Mouse (Mus musculus): ENCODE results near the gene Ube2g1. TPM values are rescaled to one million over a fixed set of nuclear protein-coding genes. Genes with fewer than 3 reads are reported as not detected.

Gene Ube2g1
- polyA plus RNA-seq, 1 experiment from 2014 or later: 50.0 TPM

GRCm38 (mm10) chr11:72683402-72683801, 76.3 kb downstream of the Ube2g1 start:
- Histone ChIP-seq H3K27ac (ENCODE audit: low read length) (no peak overlapping the region), H3K4me1 (ENCODE audit: control insufficient read depth, insufficient read depth, low read length) (no peaks in the 10 kb centered on the region; the same call in 1 of the 2 replicates), H3K27me3 (replicated peaks; ENCODE audit: control insufficient read depth, insufficient read depth, low read length) (no peaks in the 10 kb centered on the region), H3K4me3 (ENCODE audit: low read length) (no peak overlapping the region), H3K9me3 (ENCODE audit: control insufficient read depth, low read length) (no peaks in the 10 kb centered on the region), H3K9ac (ENCODE audit: low read depth, low read length) (no peak overlapping the region), H3K36me3 (ENCODE audit: control insufficient read depth, insufficient read depth, low read length) (no peaks in the 10 kb centered on the region), H3K4me2 (ENCODE audit: low read depth, low read length) (no peak overlapping the region)
- ATAC-seq: no peak
- WGBS: 98% methylated on average over 2 of the region's 2 CpGs

GRCm38 (mm10) chr11:72686697-72687096, 79.6 kb downstream of the Ube2g1 start:
- Histone ChIP-seq H3K36me3 (ENCODE audit: control insufficient read depth, insufficient read depth, low read length) (no peaks in the 10 kb centered on the region), H3K9me3 (ENCODE audit: control insufficient read depth, low read length) (no peaks in the 10 kb centered on the region), H3K27me3 (replicated peaks; ENCODE audit: control insufficient read depth, insufficient read depth, low read length) (no peaks in the 10 kb centered on the region), H3K4me1 (ENCODE audit: control insufficient read depth, insufficient read depth, low read length) (peaks cover 10% of the 10 kb centered on the region), H3K4me2 (ENCODE audit: low read depth, low read length) (no peak overlapping the region), H3K27ac (ENCODE audit: low read length) (no peak overlapping the region), H3K4me3 (ENCODE audit: low read length) (no peak overlapping the region), H3K9ac (ENCODE audit: low read depth, low read length) (no peak overlapping the region)
- ATAC-seq: no peak

GRCm38 (mm10) chr11:72688242-72688641, 81.2 kb downstream of the Ube2g1 start:
- Histone ChIP-seq H3K36me3 (ENCODE audit: control insufficient read depth, insufficient read depth, low read length) (no peaks in the 10 kb centered on the region), H3K27me3 (replicated peaks; ENCODE audit: control insufficient read depth, insufficient read depth, low read length) (no peaks in the 10 kb centered on the region), H3K9me3 (ENCODE audit: control insufficient read depth, low read length) (no peaks in the 10 kb centered on the region), H3K4me2 (ENCODE audit: low read depth, low read length) (no peak overlapping the region), H3K27ac (ENCODE audit: low read length) (no peak overlapping the region), H3K4me3 (ENCODE audit: low read length) (no peak overlapping the region), H3K9ac (ENCODE audit: low read depth, low read length) (no peak overlapping the region), H3K4me1 (ENCODE audit: control insufficient read depth, insufficient read depth, low read length) (peaks cover 15% of the 10 kb centered on the region)
- 0 out of 2 replicates have a peak, but pooled peaks have one; percentile 17 for ATAC-seq
- 15% methylated on average over 5 of the region's 5 CpGs for WGBS

GRCm38 (mm10) chr11:72689115-72689514, 82.0 kb downstream of the Ube2g1 start:
- Histone ChIP-seq H3K9ac (ENCODE audit: low read depth, low read length) (no peak overlapping the region), H3K27me3 (replicated peaks; ENCODE audit: control insufficient read depth, insufficient read depth, low read length) (no peaks in the 10 kb centered on the region), H3K4me1 (ENCODE audit: control insufficient read depth, insufficient read depth, low read length) (peaks cover 15% of the 10 kb centered on the region), H3K9me3 (ENCODE audit: control insufficient read depth, low read length) (no peaks in the 10 kb centered on the region), H3K4me2 (ENCODE audit: low read depth, low read length) (peak overlapping the region; percentile 37), H3K4me3 (ENCODE audit: low read length) (peak overlapping the region; percentile 86), H3K27ac (ENCODE audit: low read length) (no peak overlapping the region), H3K36me3 (ENCODE audit: control insufficient read depth, insufficient read depth, low read length) (no peaks in the 10 kb centered on the region)
- 66% methylated on average over 3 of the region's 3 CpGs for WGBS
- no peak for ATAC-seq

GRCm38 (mm10) chr11:72689551-72690510, 82.7 kb downstream of the Ube2g1 start, which contains the start of gene Ankfy1:
Gene Ankfy1, plus strand, starts transcription at chr11:72690006.
- H3K9ac ChIP-seq (ENCODE audit: low read depth, low read length): peak within 1 kb of the TSS; percentile 81
- peak within 1 kb of the TSS; percentile 76 for H3K4me2 ChIP-seq (ENCODE audit: low read depth, low read length)
- H3K36me3 ChIP-seq (ENCODE audit: control insufficient read depth, insufficient read depth, low read length): no peaks in the 10 kb centered on the region
- peak; percentile 98 for ATAC-seq
- under 1% methylated on average over 56 of the region's 56 CpGs for WGBS
- peak within 1 kb of the TSS; percentile 70 for H3K27ac ChIP-seq (ENCODE audit: low read length)
- H3K4me3 ChIP-seq (ENCODE audit: low read length): peak within 1 kb of the TSS; percentile 86
- no peaks in the 10 kb centered on the region for H3K9me3 ChIP-seq (ENCODE audit: control insufficient read depth, low read length)
- H3K27me3 ChIP-seq (replicated peaks; ENCODE audit: control insufficient read depth, insufficient read depth, low read length): no peaks in the 10 kb centered on the region
- H3K4me1 ChIP-seq (ENCODE audit: control insufficient read depth, insufficient read depth, low read length): peaks cover 16% of the 10 kb centered on the region

- H3K4me2 ChIP-seq (ENCODE audit: low read depth, low read length): no peak overlapping the region
- no peak for ATAC-seq
- no peak overlapping the region for H3K4me3 ChIP-seq (ENCODE audit: low read length)
- H3K27ac ChIP-seq (ENCODE audit: low read length): no peak overlapping the region
- H3K9ac ChIP-seq (ENCODE audit: low read depth, low read length): no peak overlapping the region
- peaks cover 21% of the 10 kb centered on the region for H3K4me1 ChIP-seq (ENCODE audit: control insufficient read depth, insufficient read depth, low read length)
- 87% methylated on average over 4 of the region's 4 CpGs for WGBS
- H3K9me3 ChIP-seq (ENCODE audit: control insufficient read depth, low read length): no peaks in the 10 kb centered on the region
- no peaks in the 10 kb centered on the region for H3K36me3 ChIP-seq (ENCODE audit: control insufficient read depth, insufficient read depth, low read length)
- no peaks in the 10 kb centered on the region for H3K27me3 ChIP-seq (replicated peaks; ENCODE audit: control insufficient read depth, insufficient read depth, low read length)
Measured at GRCm38 (mm10) chr11:72692353-72692752, 85.3 kb downstream of the Ube2g1 start.

GRCm38 (mm10) chr11:72695025-72695424, 87.9 kb downstream of the Ube2g1 start:
- Histone ChIP-seq H3K9me3 (ENCODE audit: control insufficient read depth, low read length) (no peaks in the 10 kb centered on the region), H3K9ac (ENCODE audit: low read depth, low read length) (no peak overlapping the region), H3K4me2 (ENCODE audit: low read depth, low read length) (no peak overlapping the region), H3K36me3 (ENCODE audit: control insufficient read depth, insufficient read depth, low read length) (no peaks in the 10 kb centered on the region), H3K4me1 (ENCODE audit: control insufficient read depth, insufficient read depth, low read length) (peaks cover 21% of the 10 kb centered on the region), H3K4me3 (ENCODE audit: low read length) (no peak overlapping the region), H3K27me3 (replicated peaks; ENCODE audit: control insufficient read depth, insufficient read depth, low read length) (no peaks in the 10 kb centered on the region), H3K27ac (ENCODE audit: low read length) (no peak overlapping the region)
- ATAC-seq: no peak
- WGBS: 64% methylated on average over 3 of the region's 3 CpGs

- Histone ChIP-seq H3K27me3 (replicated peaks; ENCODE audit: control insufficient read depth, insufficient read depth, low read length) (no peaks in the 10 kb centered on the region), H3K27ac (ENCODE audit: low read length) (no peak overlapping the region), H3K4me1 (ENCODE audit: control insufficient read depth, insufficient read depth, low read length) (peaks cover 11% of the 10 kb centered on the region), H3K4me2 (ENCODE audit: low read depth, low read length) (no peak overlapping the region), H3K9me3 (ENCODE audit: control insufficient read depth, low read length) (no peaks in the 10 kb centered on the region), H3K36me3 (ENCODE audit: control insufficient read depth, insufficient read depth, low read length) (no peaks in the 10 kb centered on the region), H3K9ac (ENCODE audit: low read depth, low read length) (no peak overlapping the region), H3K4me3 (ENCODE audit: low read length) (no peak overlapping the region)
- 97% methylated on average over 2 of the region's 2 CpGs for WGBS
- no peak for ATAC-seq
Measured at GRCm38 (mm10) chr11:72696368-72696971, 89.4 kb downstream of the Ube2g1 start.

GRCm38 (mm10) chr11:72697323-72697722, 90.2 kb downstream of the Ube2g1 start:
- H3K27ac ChIP-seq (ENCODE audit: low read length): no peak overlapping the region
- no peak overlapping the region for H3K4me3 ChIP-seq (ENCODE audit: low read length)
- H3K4me2 ChIP-seq (ENCODE audit: low read depth, low read length): no peak overlapping the region
- H3K27me3 ChIP-seq (replicated peaks; ENCODE audit: control insufficient read depth, insufficient read depth, low read length): no peaks in the 10 kb centered on the region
- H3K9ac ChIP-seq (ENCODE audit: low read depth, low read length): no peak overlapping the region
- ATAC-seq: no peak
- no peaks in the 10 kb centered on the region for H3K9me3 ChIP-seq (ENCODE audit: control insufficient read depth, low read length)
- H3K4me1 ChIP-seq (ENCODE audit: control insufficient read depth, insufficient read depth, low read length): peaks cover 8% of the 10 kb centered on the region; the same call in 1 of the 2 replicates
- H3K36me3 ChIP-seq (ENCODE audit: control insufficient read depth, insufficient read depth, low read length): no peaks in the 10 kb centered on the region

Measured in intestine, embryonic 16.5 days (tissue).